Mouse (Mus musculus) cerebellum, adult 18-20 months (tissue): ENCODE results near the gene Acy3.

ENCODE experiments used
- DNase-seq, 2 experiments: peaks; one replicate each; pipeline ENCODE4 v3.0.0; 2021

Gene Acy3

GRCm38 (mm10) chr19:3975866-3976265 is 10.5 kb upstream of the Acy3 start:
- no peak for DNase-seq

- DNase-seq, result peak; percentile 84 to 85
These were observed 6.1 kb upstream of the Acy3 start for GRCm38 (mm10) chr19:3980309-3980708.

- no peak for DNase-seq
These were observed 5.5 kb upstream of the Acy3 start for GRCm38 (mm10) chr19:3980917-3981316.

- DNase-seq, result no peak
These were observed 2.7 kb upstream of the Acy3 start for GRCm38 (mm10) chr19:3983527-3984200.

- DNase-seq, result no peak
These were observed 1.1 kb upstream of the Acy3 start for GRCm38 (mm10) chr19:3985261-3985681.

GRCm38 (mm10) chr19:3988066-3988465 is 1.7 kb downstream of the Acy3 start:
- no peak for DNase-seq

- DNase-seq, result no peak
These were observed 2.4 kb downstream of the Acy3 start for GRCm38 (mm10) chr19:3988750-3989149.

GRCm38 (mm10) chr19:3990804-3991203 is 4.4 kb downstream of the Acy3 start:
- no peak for DNase-seq

- DNase-seq, result no peak
These were observed 5.2 kb downstream of the Acy3 start for GRCm38 (mm10) chr19:3991562-3991961.

- no peak for DNase-seq
These were observed 5.6 kb downstream of the Acy3 start for GRCm38 (mm10) chr19:3991966-3992365.

GRCm38 (mm10) chr19:3992416-3992815 is 6.0 kb downstream of the Acy3 start, which contains the start of gene Tbx10:
TSS of gene Tbx10 (plus strand) at chr19:3992752.
- no peak for DNase-seq

GRCm38 (mm10) chr19:3994932-3995331 is 8.6 kb downstream of the Acy3 start:
- DNase-seq, result no peak

- DNase-seq, result no peak
These were observed 9.1 kb downstream of the Acy3 start for GRCm38 (mm10) chr19:3995505-3995904.

GRCm38 (mm10) chr19:3996106-3996505 is 9.7 kb downstream of the Acy3 start:
- no peak for DNase-seq

- DNase-seq, result no peak
These were observed 10.4 kb downstream of the Acy3 start for GRCm38 (mm10) chr19:3996747-3997146.

GRCm38 (mm10) chr19:3997231-3997630 is 10.9 kb downstream of the Acy3 start:
- DNase-seq, result no peak

- no peak for DNase-seq
These were observed 12.0 kb downstream of the Acy3 start for GRCm38 (mm10) chr19:3998335-3998734.

- DNase-seq, result no peak
These were observed 12.9 kb downstream of the Acy3 start for GRCm38 (mm10) chr19:3999121-3999730.

- peak; percentile 95 to 99 for DNase-seq
These were observed 13.9 kb downstream of the Acy3 start, which contains the start of the genes Nudt8 and Gm49405 for GRCm38 (mm10) chr19:4000119-4000900. TSS of gene Nudt8 (plus strand) at chr19:4000580. TSS of gene Gm49405 (plus strand) at chr19:4000626.

- DNase-seq, result peak in 1 of 2 experiments; percentile 36
These were observed 14.7 kb downstream of the Acy3 start for GRCm38 (mm10) chr19:4000949-4001525.

GRCm38 (mm10) chr19:4001752-4002151 is 15.4 kb downstream of the Acy3 start:
- no peak for DNase-seq

GRCm38 (mm10) chr19:4003112-4003511 is 16.7 kb downstream of the Acy3 start, which contains the start of gene Doc2g:
TSS of gene Doc2g (plus strand) at chr19:4003313.
- no peak for DNase-seq

GRCm38 (mm10) chr19:4003641-4004040 is 17.3 kb downstream of the Acy3 start:
- DNase-seq, result no peak
